Mouse (Mus musculus) neural tube, embryonic 11.5 days (tissue): ENCODE results near the gene Adgrl2. TPM values are rescaled to one million over a fixed set of nuclear protein-coding genes. Genes with fewer than 3 reads are reported as not detected.

Source experiments
- ATAC-seq: fragments of 200-750 bp; cut with Nextera tagmentation; 2 replicates; pipeline ENCODE4 v1.8.0; 2017; ENCODE audit warnings: moderate number of reproducible peaks, mild to moderate bottlenecking, moderate TSS enrichment, moderate library complexity; ENCODE audit not compliant: insufficient read depth, low FRiP score, low TSS enrichment
- DNase-seq: peaks from one replicate; pipeline ENCODE4 v3.0.0-alpha.2; 2015; ENCODE audit warnings: low spot score
- H3K27ac ChIP-seq: fragments of 300-500 bp; sonication (generic); 2 replicates; pipeline ENCODE4 v1.5.1; 2014; ENCODE audit warnings: low read depth, mild to moderate bottlenecking, low read length
- H3K27me3 ChIP-seq: fragments of 300-500 bp; sonication (generic); 2 replicates; pipeline ENCODE4 v1.6.1; 2014; ENCODE audit warnings: mild to moderate bottlenecking, low read length, mixed read lengths; ENCODE audit not compliant: control insufficient read depth, insufficient read depth
- H3K36me3 ChIP-seq: fragments of 300-500 bp; sonication (generic); 2 replicates; pipeline ENCODE4 v1.6.1; 2014; ENCODE audit warnings: mild to moderate bottlenecking, low read length, moderate library complexity, mixed read lengths; ENCODE audit not compliant: control insufficient read depth, insufficient read depth
- H3K4me1 ChIP-seq: fragments of 300-500 bp; sonication (generic); 2 replicates; pipeline ENCODE4 v1.6.1; 2014; ENCODE audit warnings: low read length, mixed read lengths; ENCODE audit not compliant: control insufficient read depth, insufficient read depth
- H3K4me2 ChIP-seq: fragments of 300-500 bp; sonication (generic); 2 replicates; pipeline ENCODE4 v1.6.1; 2014; ENCODE audit warnings: low read depth, mild to moderate bottlenecking, moderate library complexity
- H3K4me3 ChIP-seq: fragments of 300-500 bp; sonication (generic); 2 replicates; pipeline ENCODE4 v1.5.1; 2014; ENCODE audit warnings: low read depth, low read length
- H3K9ac ChIP-seq: fragments of 300-500 bp; sonication (generic); 2 replicates; pipeline ENCODE4 v1.6.1; 2014; ENCODE audit warnings: mild to moderate bottlenecking, low read length
- H3K9me3 ChIP-seq: fragments of 300-500 bp; sonication (generic); 2 replicates; pipeline ENCODE4 v1.6.1; 2016; ENCODE audit warnings: low read length; ENCODE audit not compliant: control insufficient read depth
- WGBS: fragments of 180-500 bp; shearing (Covaris S2); extraction: QIAGEN DNeasy Blood & Tissue Kit; methylation state at CpG from one replicate; pipeline ENCODE4 v1.1.7; 2014; 5-methylcytosine and 5-hydroxymethylcytosine counted together
- polyA plus RNA-seq: library from polyadenylated mRNA; unstranded; fragments of >200 nt; fragmentation: Nextera tagmentation; extraction: Ambion mirVana; gene quantifications from 2 replicates; pipeline ENCODE4 v1.2.1, GENCODE M21; 2014

Adgrl2 gene
- polyA plus RNA-seq, 1 experiment from 2014 or later, result 85.0 TPM

DNA sequence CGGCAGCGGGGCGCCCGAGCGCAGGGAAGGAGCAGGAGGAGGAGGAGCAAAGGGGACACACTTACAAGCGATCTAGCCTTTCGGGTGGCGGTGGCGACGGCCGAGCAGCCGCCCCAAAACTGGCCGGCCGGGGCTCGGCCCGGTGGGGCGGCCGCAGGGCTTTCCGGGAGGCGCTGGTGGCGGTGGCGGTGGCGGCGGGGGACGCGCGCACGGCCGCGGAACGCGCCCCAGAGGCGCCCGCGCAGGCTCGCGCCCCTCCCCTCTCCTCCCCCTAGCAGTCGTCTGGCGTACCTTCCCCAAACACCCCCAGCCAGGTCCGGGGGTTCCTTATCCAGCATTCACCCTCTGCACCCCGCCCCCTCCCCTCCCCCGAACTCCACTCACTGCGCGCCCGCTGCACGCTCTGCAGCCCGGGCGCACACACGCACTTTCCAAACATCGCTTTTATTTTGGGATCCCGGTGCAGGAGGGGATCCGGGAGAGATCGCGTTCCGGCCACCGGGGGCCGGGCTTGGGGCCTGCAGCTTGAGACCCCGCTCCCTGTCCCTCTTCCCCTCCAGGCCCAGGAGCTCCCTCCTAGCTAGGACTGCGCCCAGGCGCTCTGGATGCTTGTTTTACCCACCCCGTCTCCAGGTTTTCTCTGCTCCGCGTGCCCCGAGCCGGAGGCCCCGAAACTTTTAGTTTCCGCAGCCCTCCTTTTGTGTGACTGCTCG is 381 bp downstream of the Adgrl2 start:
- peak overlapping the region; percentile 99 for H3K27ac ChIP-seq
- no peaks in the 10 kb centered on the region for H3K27me3 ChIP-seq
- ATAC-seq, result peak; percentile 66
- H3K9ac ChIP-seq, result peak overlapping the region; percentile 95
- under 1% methylated on average over 38 of the region's 68 CpGs for WGBS
- peaks cover 9% of the 10 kb centered on the region; the same call in 1 of the 2 replicates for H3K4me1 ChIP-seq
- peak; percentile 85 for DNase-seq
- H3K4me2 ChIP-seq, result peak overlapping the region; percentile 69
- H3K9me3 ChIP-seq, result no peaks in the 10 kb centered on the region
- H3K36me3 ChIP-seq, result no peaks in the 10 kb centered on the region
- peak overlapping the region; percentile 84 for H3K4me3 ChIP-seq

DNA sequence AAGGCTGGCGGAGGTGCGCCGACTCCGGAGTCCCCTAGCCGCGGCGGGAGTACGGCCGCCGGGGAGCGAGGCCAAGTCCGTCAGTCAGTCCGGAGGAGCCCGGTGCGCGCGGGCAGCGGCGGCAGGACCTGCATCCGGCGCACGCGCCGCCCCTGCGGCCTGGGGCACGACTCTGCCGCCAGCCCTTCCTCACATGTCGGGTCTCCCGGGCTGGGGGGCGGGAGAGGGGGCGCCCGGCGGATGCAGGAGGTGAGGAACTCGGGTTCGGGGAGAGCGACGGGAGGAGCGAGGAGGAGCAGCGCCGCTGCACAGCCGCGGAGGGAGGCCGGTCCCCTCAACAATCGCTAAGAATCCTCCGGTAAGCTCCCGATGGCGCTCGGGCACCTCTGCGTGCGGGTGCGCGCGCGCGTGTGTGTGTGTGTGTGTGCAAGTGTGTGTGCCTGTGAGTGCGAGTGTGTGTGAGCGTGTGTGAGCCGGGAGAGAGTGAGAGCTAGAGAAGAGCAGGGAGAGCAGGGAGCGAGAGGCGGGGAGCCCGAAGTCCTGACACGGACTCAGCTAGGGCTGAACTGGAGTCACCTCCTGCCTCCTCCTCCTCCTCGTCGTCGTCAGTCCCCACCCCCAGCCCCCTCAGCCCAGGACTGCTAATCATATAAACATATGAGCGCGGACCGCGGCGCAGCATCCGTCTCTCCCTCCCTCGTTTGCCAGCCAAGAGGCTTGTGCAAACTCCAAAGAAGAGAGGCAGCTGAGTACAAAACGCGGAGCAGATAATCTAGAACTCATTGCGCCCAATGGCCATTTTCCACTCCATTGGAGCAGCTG is 1.1 kb downstream of the Adgrl2 start:
- under 1% methylated on average over 69 of the region's 75 CpGs for WGBS
- ATAC-seq (peak; percentile 74), DNase-seq (peak; percentile 90)
- H3K4me2 ChIP-seq, result peak overlapping the region; percentile 69
- no peaks in the 10 kb centered on the region for H3K9me3 ChIP-seq
- H3K4me1 ChIP-seq, result peaks cover 11% of the 10 kb centered on the region
- H3K36me3 ChIP-seq, result no peaks in the 10 kb centered on the region
- H3K27me3 ChIP-seq, result no peaks in the 10 kb centered on the region
- peak overlapping the region; percentile 99 for H3K27ac ChIP-seq
- peak overlapping the region; percentile 84 for H3K4me3 ChIP-seq
- peak overlapping the region; percentile 95 for H3K9ac ChIP-seq

DNA sequence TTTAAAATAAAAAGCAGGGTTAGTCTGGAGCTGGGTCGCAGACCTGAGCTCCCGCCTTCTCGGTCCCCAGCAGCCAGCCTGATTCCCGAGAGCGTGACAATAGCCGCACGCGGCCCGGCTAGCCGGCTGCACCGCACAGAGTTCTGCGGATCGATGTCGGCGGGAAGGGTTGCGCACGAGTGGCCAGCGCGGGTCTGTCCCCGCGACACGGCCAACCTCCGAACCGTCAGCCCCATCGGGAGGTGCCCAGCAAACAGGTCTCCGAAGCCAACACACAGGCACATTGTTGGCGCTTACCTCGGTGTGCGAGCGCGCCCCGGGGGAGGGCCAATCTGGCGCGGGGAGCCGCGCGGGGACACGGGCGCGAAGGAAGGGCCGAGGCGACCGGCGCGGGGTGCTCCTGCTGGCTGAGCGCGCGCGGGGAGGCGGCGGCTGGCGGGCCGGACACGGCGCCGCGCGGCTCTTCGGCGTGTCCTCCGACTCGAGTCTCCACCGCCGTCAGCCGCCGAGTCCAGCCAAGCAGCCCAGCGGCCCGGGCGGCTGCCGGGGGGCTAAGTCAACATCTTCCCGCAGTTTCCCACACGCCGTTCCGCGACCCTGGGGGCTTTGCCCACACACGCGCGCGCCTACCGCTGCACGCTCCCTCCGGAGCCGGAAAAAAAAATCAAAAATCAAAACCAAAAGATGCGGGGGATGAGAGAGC is 1.9 kb downstream of the Adgrl2 start:
- Histone ChIP-seq H3K4me1 (peaks cover 13% of the 10 kb centered on the region), H3K27ac (peak overlapping the region; percentile 99), H3K4me3 (peak overlapping the region; percentile 84), H3K4me2 (peak overlapping the region; percentile 69), H3K36me3 (no peaks in the 10 kb centered on the region), H3K27me3 (no peaks in the 10 kb centered on the region), H3K9me3 (no peaks in the 10 kb centered on the region), H3K9ac (peak overlapping the region; percentile 95)
- DNase-seq (peak; percentile 64), ATAC-seq (no peak)
- under 1% methylated on average over 69 of the region's 84 CpGs for WGBS

DNA sequence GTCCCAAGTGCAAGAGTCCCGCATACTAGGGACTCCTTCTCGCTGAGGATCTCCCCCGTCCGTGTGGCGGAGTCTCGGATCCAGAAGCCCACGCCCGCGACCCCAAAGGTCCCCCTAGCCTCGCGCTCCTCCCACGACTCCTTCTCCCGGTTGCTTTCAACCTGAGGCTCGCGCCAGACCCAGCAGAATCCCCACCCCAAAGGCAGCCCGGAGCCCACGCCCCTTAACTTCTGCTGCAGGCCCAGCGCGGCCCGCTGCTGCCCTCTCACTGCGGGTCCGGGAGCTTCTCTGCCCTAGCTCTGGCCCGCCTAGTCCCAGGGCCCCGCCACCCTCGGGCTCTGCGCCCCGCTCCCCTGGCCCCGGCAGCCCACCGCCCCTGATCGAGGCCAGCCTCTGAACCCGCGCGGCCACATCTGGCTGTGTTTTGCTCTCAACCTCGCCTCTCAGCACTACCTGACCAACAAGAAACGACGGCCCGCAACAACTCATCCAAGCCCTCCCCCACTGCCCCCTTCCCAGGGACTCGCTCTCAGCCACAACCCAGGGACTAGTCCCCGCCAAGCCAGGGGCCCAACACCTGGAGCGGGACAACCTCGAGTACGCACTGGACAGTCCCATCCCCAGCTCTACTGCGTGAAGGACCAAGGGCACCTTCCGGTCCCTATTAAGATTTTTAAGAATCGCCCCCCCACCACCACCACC is 2.6 kb downstream of the Adgrl2 start:
- no peaks in the 10 kb centered on the region for H3K27me3 ChIP-seq
- DNase-seq (peak; percentile 90), ATAC-seq (peak; percentile 54)
- WGBS, result under 1% methylated on average over 44 of the region's 45 CpGs
- H3K9ac ChIP-seq, result peak overlapping the region; percentile 95
- peak overlapping the region; percentile 99 for H3K27ac ChIP-seq
- no peaks in the 10 kb centered on the region for H3K36me3 ChIP-seq
- peak overlapping the region; percentile 69 for H3K4me2 ChIP-seq
- no peaks in the 10 kb centered on the region for H3K9me3 ChIP-seq
- peak overlapping the region; percentile 84 for H3K4me3 ChIP-seq
- peaks cover 13% of the 10 kb centered on the region for H3K4me1 ChIP-seq

DNA sequence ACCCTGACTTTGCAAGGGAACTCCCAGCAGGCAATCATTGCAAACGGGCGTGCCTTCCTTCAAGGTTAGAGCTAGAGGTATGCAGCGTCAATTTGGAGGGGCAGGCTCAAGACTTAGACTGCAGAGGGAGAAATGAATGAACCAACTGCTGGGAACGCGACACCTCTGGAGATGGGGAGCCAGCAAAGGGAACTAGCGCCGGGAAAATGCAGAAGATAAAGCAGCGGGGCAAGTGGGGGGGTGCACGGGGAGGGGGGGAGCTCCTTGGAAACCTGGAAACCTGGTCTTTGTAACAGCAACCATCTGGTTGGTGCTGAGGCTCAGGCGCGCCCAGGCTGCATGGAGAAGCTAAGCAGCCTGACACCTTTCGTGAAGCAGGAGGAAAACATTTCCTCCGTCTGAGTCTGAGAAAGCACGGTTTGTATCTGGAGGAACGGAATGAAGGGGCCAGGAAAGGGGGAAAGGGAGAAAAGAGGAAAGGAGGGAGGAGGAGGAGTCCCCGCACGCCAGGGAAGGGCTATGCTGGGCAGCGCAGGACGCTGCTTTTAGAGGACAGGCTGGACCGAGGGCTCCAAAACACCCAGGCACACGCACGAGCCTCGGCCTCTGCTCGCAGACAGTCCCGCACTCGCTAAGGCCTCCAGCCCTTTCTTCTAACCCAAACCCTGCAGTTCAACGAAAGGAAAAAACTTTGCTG is 3.3 kb downstream of the Adgrl2 start:
- Histone ChIP-seq H3K27me3 (no peaks in the 10 kb centered on the region), H3K4me3 (peak overlapping the region; percentile 84), H3K9ac (peak overlapping the region; percentile 95), H3K4me1 (peaks cover 13% of the 10 kb centered on the region), H3K36me3 (no peaks in the 10 kb centered on the region), H3K4me2 (peak overlapping the region; percentile 69), H3K9me3 (no peaks in the 10 kb centered on the region), H3K27ac (peak overlapping the region; percentile 99)
- WGBS, result under 1% methylated on average over 27 of the region's 27 CpGs
- DNase-seq (peak; percentile 59), ATAC-seq (no peak)

DNA sequence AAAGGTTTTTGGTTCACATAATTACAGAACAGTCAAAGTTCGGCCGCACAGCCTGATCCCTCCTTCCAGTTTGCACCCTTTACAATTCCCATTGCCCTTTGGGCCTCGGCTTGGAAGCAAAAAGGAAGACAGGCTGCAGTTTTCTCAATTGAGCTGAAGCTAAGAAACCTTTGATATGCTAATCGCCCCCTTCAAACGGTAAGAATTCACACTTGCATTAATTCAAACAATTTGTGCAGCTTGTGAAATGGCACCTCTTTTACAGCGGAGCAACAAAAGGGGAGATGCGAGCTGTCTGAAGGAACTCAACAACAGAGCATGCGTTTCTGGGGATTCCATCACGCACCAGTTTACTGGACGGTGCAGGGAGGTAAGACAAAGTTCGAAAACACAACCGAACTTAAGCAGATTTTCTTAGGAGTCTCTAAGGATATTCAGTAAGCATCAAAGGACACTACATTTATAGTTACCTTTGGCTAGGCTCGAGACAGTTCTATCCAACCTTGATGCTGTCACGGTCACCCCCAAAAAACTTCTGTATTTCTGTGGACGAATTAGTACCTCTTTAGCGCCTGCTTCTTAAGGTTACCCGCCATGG is 4.0 kb downstream of the Adgrl2 start:
- WGBS, result 1% methylated on average over 17 of the region's 17 CpGs
- Histone ChIP-seq H3K4me1 (peaks cover 13% of the 10 kb centered on the region), H3K4me2 (peak overlapping the region; percentile 69), H3K4me3 (peak overlapping the region; percentile 84), H3K27ac (peak overlapping the region; percentile 99), H3K9me3 (no peaks in the 10 kb centered on the region), H3K9ac (peak overlapping the region; percentile 95), H3K36me3 (no peaks in the 10 kb centered on the region), H3K27me3 (no peaks in the 10 kb centered on the region)
- DNase-seq (peak; percentile 49), ATAC-seq (no peak)

DNA sequence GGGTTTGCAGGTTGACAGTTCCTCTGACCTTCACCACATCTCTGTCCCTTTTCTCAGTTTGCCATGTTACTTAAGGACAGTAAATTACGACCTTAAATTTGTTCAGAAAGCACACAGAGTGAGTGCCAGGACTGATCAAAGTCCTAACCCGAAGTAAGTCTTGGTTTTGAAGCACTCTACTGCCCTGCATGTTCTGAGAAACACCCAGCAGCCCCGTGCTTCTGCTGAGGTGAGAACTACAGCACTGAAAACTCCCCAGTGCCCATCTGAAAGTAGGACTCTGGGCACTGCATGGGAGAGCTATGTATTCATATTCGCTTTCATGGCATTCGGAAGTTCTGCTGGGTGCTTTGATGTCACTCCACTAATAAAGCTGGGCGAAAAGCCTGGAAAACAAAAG is 6.0 kb downstream of the Adgrl2 start:
- H3K4me1 ChIP-seq, result peaks cover 13% of the 10 kb centered on the region
- H3K4me3 ChIP-seq, result no peak overlapping the region
- no peaks in the 10 kb centered on the region for H3K36me3 ChIP-seq
- H3K9ac ChIP-seq, result no peak overlapping the region
- DNase-seq, result no peak
- no peaks in the 10 kb centered on the region for H3K9me3 ChIP-seq
- no peak for ATAC-seq
- no peaks in the 10 kb centered on the region for H3K27me3 ChIP-seq
- WGBS, result 36% methylated on average over 6 of the region's 6 CpGs
- no peak overlapping the region for H3K4me2 ChIP-seq
- no peak overlapping the region for H3K27ac ChIP-seq
